Mouse (Mus musculus) midbrain, postnatal 0 days (tissue): ENCODE data around the gene Igfbp7. TPM values are rescaled to one million over a fixed set of nuclear protein-coding genes. Genes with fewer than 3 reads are reported as not detected.
"Not testable (repeated sequence)": the region's sequence is repeated elsewhere in the genome, so short reads cannot be mapped to it uniquely, and the experiment has no call there.

Experiments
- ATAC-seq: fragments of 200-750 bp; cut with Nextera tagmentation; 2 replicates; pipeline ENCODE4 v1.8.0; 2017; ENCODE audit warnings: moderate number of reproducible peaks, mild to moderate bottlenecking, moderate TSS enrichment, moderate library complexity; ENCODE audit not compliant: low FRiP score
- DNase-seq: peaks from one replicate; pipeline ENCODE4 v3.0.0-alpha.2; 2015; ENCODE audit warnings: low spot score
- H3K27ac ChIP-seq: fragments of 300-500 bp; sonication (generic); 2 replicates; pipeline ENCODE4 v1.5.1; 2014; ENCODE audit warnings: low read depth, mild to moderate bottlenecking, low read length, mixed read lengths
- H3K27me3 ChIP-seq: fragments of 300-500 bp; sonication (generic); 2 replicates; pipeline ENCODE4 v1.6.1; 2014; ENCODE audit warnings: low read length, control low read depth, mixed read lengths; ENCODE audit not compliant: insufficient read depth
- H3K36me3 ChIP-seq: fragments of 300-500 bp; sonication (generic); 2 replicates; pipeline ENCODE4 v1.6.1; 2014; ENCODE audit warnings: low read length, control low read depth, mixed read lengths; ENCODE audit not compliant: insufficient read depth
- H3K4me1 ChIP-seq: fragments of 300-500 bp; sonication (generic); 2 replicates; pipeline ENCODE4 v1.6.1; 2014; ENCODE audit warnings: mild to moderate bottlenecking, control low read depth, antibody characterized with exemption, low read length, mixed read lengths; ENCODE audit not compliant: insufficient read depth
- H3K4me2 ChIP-seq: fragments of 300-500 bp; sonication (generic); 2 replicates; pipeline ENCODE4 v1.6.1; 2014; ENCODE audit warnings: low read depth, mild to moderate bottlenecking, low read length, mixed read lengths; ENCODE audit not compliant: poor library complexity, severe bottlenecking
- H3K4me3 ChIP-seq: fragments of 300-500 bp; sonication (generic); 2 replicates; pipeline ENCODE4 v1.5.1; 2014; ENCODE audit warnings: low read depth, mild to moderate bottlenecking, low read length, moderate library complexity
- H3K9ac ChIP-seq: fragments of 300-500 bp; sonication (generic); replicated peaks from 2 replicates; pipeline ENCODE4 v1.6.1; 2014; ENCODE audit warnings: mild to moderate bottlenecking, low read length, moderate library complexity, mixed read lengths; ENCODE audit not compliant: poor library complexity, severe bottlenecking
- H3K9me3 ChIP-seq: fragments of 300-500 bp; sonication (generic); 2 replicates; pipeline ENCODE4 v1.6.1; 2016; ENCODE audit warnings: low read length, control low read depth
- CTCF ChIP-seq: IDR thresholded peaks from 2 replicates; pipeline ENCODE4 v1.5.1; 2016; ENCODE audit warnings: antibody characterized with exemption, mild to moderate bottlenecking
- WGBS: fragments of 180-500 bp; shearing (Covaris S2); extraction: QIAGEN DNeasy Blood & Tissue Kit; methylation state at CpG from one replicate; pipeline ENCODE4 v1.1.7; 2014; 5-methylcytosine and 5-hydroxymethylcytosine counted together
- polyA plus RNA-seq: library from polyadenylated mRNA; unstranded; fragments of >200 nt; fragmentation: Nextera tagmentation; extraction: Ambion mirVana; gene quantifications from 2 replicates; pipeline ENCODE4 v1.2.1, GENCODE M21; 2015
- total RNA-seq: library from RNA; depleted of rRNA; stranded (reverse); fragments of >200 nt; gene quantifications from 2 replicates; pipeline ENCODE4 v1.2.3, GENCODE M21; 2014

The Igfbp7 gene
- total and polyA plus RNA-seq, 2 experiments from 2014 or later: 44.6 to 77.3 TPM

- Histone ChIP-seq H3K27ac (no peak overlapping the region), H3K4me2 (no peak overlapping the region), H3K9me3 (no peaks in the 10 kb centered on the region), H3K27me3 (no peaks in the 10 kb centered on the region), H3K36me3 (no peaks in the 10 kb centered on the region), H3K9ac (no peak overlapping the region), H3K4me1 (no peaks in the 10 kb centered on the region), H3K4me3 (no peak overlapping the region)
- no peak for DNase-seq
- WGBS: 76% methylated on average over 9 of the region's 9 CpGs
- TF ChIP-seq CTCF: no peak
- ATAC-seq: no peak
Measured at GRCm38 (mm10) chr5:77431068-77431467, 23.2 kb upstream of the Igfbp7 start.

DNA sequence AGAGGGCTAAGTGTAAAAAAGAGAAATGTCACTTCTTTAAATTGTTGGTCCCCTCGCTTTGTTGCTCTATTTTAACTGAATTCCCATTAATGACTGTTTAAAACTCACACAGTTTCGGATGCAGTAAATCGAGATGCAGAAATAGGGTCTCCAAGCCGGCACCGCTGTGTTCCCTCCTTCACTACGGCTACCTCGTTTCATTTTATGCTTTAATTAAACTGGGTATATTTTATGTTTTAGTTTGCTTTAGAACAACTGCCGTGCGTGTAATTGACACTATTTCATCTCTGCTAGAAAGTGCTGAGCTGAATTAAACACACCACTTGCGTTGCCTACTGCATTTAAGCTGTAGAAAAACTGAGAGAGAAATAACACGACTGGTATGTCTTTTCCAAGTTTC, 22.6 kb upstream of the Igfbp7 start:
- DNase-seq (no peak), ATAC-seq (no peak)
- no peaks in the 10 kb centered on the region for H3K27me3 ChIP-seq
- 75% methylated on average over 11 of the region's 11 CpGs for WGBS
- no peak overlapping the region for H3K27ac ChIP-seq
- TF ChIP-seq CTCF: no peak
- H3K4me2 ChIP-seq: no peak overlapping the region
- no peak overlapping the region for H3K4me3 ChIP-seq
- H3K9me3 ChIP-seq: no peaks in the 10 kb centered on the region
- no peak overlapping the region for H3K9ac ChIP-seq
- H3K4me1 ChIP-seq: no peaks in the 10 kb centered on the region
- no peaks in the 10 kb centered on the region for H3K36me3 ChIP-seq

DNA sequence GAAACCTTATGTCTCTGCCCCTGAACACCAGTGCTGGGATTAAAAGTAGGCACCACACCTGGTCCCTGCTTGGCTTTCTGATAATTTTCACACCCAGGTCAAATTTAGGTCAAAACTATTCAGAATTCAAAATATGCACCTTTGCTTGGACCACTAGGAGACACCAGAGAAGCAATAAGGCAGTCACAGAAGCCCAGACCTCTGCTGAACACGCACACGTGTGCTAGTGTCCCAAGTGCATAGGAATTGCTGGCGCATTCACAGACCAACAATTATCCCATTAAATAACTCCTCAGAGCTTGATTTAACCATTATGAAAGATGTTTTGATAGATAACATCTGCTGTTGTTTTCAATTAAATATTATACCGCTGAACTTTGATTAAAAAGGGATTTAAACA, 22.2 kb upstream of the Igfbp7 start:
- no peak for TF ChIP-seq CTCF
- H3K4me3 ChIP-seq: no peak overlapping the region
- no peaks in the 10 kb centered on the region for H3K36me3 ChIP-seq
- H3K4me1 ChIP-seq: no peaks in the 10 kb centered on the region
- H3K27me3 ChIP-seq: no peaks in the 10 kb centered on the region
- H3K9me3 ChIP-seq: no peaks in the 10 kb centered on the region
- whole genome bisulfite sequencing: 82% methylated on average over 4 of the region's 4 CpGs
- H3K27ac ChIP-seq: no peak overlapping the region
- no peak overlapping the region for H3K9ac ChIP-seq
- no peak overlapping the region for H3K4me2 ChIP-seq
- DNase-seq (no peak), ATAC-seq (no peak)

DNA sequence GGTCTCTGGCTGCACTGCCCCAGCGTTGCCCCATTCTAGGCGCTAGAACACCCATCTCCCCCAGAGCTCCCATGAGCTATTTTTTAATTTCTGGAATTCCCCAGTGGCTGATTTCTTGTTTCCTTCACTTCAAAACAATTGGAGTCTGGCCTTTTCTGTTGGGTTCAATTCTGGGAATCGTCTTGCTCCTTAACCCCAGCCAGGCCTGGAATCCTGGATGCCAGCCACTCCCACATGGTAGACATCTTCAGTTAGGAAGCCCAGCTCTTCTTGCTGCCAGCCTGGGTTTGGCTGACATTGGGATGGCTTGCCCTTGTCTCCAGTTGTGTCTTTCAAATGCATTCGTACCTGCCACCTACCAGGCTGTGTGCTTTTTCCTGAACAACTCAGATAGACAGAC, 20.7 kb upstream of the Igfbp7 start:
- Histone ChIP-seq H3K27ac (no peak overlapping the region), H3K4me2 (no peak overlapping the region), H3K36me3 (no peaks in the 10 kb centered on the region), H3K9me3 (no peaks in the 10 kb centered on the region), H3K27me3 (no peaks in the 10 kb centered on the region), H3K9ac (no peak overlapping the region), H3K4me1 (no peaks in the 10 kb centered on the region), H3K4me3 (no peak overlapping the region)
- DNase-seq (no peak), ATAC-seq (no peak)
- TF ChIP-seq CTCF: no peak
- 80% methylated on average over 4 of the region's 4 CpGs for WGBS

GRCm38 (mm10) chr5:77427986-77428385, 20.1 kb upstream of the Igfbp7 start:
- WGBS: 95% methylated on average over 5 of the region's 5 CpGs

GRCm38 (mm10) chr5:77425721-77426500, 18.1 kb upstream of the Igfbp7 start:
- Histone ChIP-seq H3K27ac (no peak overlapping the region), H3K9me3 (no peaks in the 10 kb centered on the region; the same call in 1 of the 2 replicates), H3K4me3 (no peak overlapping the region), H3K27me3 (no peaks in the 10 kb centered on the region), H3K4me1 (no peaks in the 10 kb centered on the region), H3K36me3 (no peaks in the 10 kb centered on the region), H3K4me2 (no peak overlapping the region), H3K9ac (no peak overlapping the region)
- 75% methylated on average over 7 of the region's 7 CpGs for WGBS
- ATAC-seq: no peak
- no peak for TF ChIP-seq CTCF
- DNase-seq: no peak

More at GRCm38 (mm10) chr5:77427986-77428385, 20.1 kb upstream of the Igfbp7 start:
- no peak overlapping the region for H3K4me3 ChIP-seq
- H3K4me2 ChIP-seq: no peak overlapping the region
- H3K4me1 ChIP-seq: no peaks in the 10 kb centered on the region
- no peaks in the 10 kb centered on the region for H3K27me3 ChIP-seq
- no peaks in the 10 kb centered on the region for H3K9me3 ChIP-seq
- H3K36me3 ChIP-seq: no peaks in the 10 kb centered on the region
- DNase-seq (no peak), ATAC-seq (no peak)
- H3K27ac ChIP-seq: no peak overlapping the region
- H3K9ac ChIP-seq: no peak overlapping the region
- TF ChIP-seq CTCF: no peak

DNA sequence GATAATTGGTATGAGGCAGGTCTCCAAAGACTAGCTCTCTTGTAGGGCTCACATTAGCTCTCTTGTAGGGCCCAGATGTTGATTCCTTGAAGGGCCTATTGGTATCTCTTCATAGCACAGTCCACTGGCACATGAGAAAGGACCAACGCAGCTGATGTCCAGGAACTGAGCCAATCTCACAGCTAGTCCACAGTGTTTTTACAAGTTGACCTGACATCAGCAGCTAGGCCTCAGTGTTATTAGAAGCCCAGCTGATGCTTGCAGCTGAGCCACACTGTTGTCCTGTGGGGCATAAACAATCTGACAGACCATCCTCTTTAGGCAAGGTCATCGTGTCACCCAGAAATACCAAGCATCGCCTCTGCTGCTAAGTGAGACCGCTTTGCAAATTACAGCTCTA, 11.7 kb upstream of the Igfbp7 start:
- ATAC-seq, DNase-seq, H3K9ac ChIP-seq, H3K9me3 ChIP-seq, H3K27me3 ChIP-seq, H3K27ac ChIP-seq, H3K4me2 ChIP-seq, H3K36me3 ChIP-seq, H3K4me1 ChIP-seq, H3K4me3 ChIP-seq: not testable (repeated sequence)
- 70% methylated on average over 4 of the region's 4 CpGs for WGBS
